Mouse (Mus musculus) frontal cortex, postnatal 14 days (tissue): ENCODE data around the gene Ggn.
A peak's percentile ranks its signal among the peaks of the same experiment; 100 is the strongest.
"Not testable (repeated sequence)": the region's sequence is repeated elsewhere in the genome, so short reads cannot be mapped to it uniquely, and the experiment has no call there.

Experiments
- DNase-seq, 2 experiments: peaks; one replicate each; pipeline ENCODE4 v3.0.0; 2022; ENCODE audit warnings: low spot score in 2 of 2

Gene Ggn

GRCm38 (mm10) chr7:29158264-29158663, 11.7 kb upstream of the Ggn start:
- DNase-seq: no peak

DNA sequence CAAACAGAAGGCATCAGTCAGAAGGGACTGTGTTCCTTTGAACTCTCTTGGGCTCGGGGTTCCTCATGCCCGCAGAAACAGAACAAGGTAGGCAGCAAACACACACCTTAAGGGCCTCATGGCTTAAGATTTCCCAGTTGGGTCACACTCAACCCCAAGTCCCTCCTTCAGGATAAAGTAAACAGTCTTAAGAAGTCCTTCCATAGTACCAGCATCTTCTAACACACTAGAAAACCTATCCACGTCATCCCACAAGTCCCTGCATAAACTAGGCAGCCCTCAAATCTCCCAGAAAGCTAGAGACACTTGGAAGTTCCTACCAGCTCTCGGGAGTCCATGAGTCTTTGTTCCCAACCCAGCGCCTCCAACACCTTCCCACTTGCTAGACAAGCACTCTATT, 7.7 kb upstream of the Ggn start:
- no peak for DNase-seq

DNA sequence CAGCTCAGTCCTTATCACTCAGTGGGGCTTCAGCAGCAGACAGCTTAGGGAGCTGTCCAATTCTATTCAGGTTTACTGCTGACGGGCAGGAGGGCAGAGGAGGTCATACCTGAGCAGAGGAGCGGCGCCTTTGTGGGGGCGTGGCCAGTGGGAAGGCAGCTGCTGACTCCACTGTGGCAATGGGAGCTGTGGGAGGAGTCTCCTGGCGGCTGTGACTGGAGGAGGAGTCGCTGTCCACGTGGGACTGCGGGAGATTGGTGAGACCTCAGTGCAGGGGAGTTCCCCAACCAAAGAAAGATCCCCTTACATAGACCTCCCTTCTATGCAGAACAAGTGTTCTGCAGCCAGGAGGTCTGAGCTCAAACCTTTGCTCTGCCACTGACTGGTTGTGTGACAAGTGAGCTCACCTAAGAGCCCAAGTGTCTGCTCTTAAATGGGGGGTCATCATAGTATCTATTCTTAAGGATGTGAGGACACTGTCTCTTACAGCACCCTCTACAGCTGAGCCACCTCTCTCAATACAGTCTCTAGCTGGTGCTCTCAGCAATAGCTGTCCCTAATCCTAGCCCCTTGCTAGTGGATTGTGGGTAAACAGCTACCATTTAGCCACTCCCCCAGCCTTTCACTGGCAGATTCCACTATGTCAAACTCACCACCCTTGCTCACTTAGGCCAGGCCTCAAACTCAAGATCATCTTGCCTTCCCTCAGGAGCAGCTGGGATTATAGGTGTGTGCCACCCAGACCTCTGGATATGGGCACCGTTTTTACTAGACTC, 7.1 kb upstream of the Ggn start:
- no peak for DNase-seq

GRCm38 (mm10) chr7:29167656-29168055, 2.4 kb upstream of the Ggn start:
- no peak for DNase-seq

DNA sequence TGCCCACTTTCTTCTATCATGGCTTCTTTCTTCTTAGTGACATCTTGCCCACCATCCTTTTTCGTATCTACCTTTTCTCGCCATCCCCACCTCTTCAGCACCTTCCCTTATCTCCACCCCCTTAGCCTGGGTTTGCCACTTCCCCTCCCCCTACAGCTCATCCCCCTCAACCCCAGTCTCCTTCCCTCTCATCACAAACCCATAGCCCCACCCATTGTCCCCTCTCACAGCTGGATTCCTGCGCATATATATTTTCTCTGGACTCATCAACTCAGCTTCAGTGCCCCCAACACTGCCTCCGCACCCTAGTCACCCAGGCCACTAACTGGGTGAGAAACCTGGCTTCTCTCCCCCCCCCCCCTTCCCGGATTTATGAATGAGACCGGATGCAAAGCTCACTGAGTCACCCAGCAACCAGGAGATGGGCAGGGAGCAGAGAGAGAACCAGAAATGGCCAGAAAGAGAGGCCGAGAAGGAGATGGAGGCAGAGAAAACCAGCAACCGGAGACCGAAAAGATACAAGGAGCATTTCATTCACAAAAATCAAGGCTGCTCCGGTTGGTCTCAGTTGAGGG, 1.8 kb upstream of the Ggn start:
- no peak for DNase-seq

- peak in 1 of 2 experiments; percentile 44 for DNase-seq
Measured at GRCm38 (mm10) chr7:29168791-29169230, 1.2 kb upstream of the Ggn start.

DNA sequence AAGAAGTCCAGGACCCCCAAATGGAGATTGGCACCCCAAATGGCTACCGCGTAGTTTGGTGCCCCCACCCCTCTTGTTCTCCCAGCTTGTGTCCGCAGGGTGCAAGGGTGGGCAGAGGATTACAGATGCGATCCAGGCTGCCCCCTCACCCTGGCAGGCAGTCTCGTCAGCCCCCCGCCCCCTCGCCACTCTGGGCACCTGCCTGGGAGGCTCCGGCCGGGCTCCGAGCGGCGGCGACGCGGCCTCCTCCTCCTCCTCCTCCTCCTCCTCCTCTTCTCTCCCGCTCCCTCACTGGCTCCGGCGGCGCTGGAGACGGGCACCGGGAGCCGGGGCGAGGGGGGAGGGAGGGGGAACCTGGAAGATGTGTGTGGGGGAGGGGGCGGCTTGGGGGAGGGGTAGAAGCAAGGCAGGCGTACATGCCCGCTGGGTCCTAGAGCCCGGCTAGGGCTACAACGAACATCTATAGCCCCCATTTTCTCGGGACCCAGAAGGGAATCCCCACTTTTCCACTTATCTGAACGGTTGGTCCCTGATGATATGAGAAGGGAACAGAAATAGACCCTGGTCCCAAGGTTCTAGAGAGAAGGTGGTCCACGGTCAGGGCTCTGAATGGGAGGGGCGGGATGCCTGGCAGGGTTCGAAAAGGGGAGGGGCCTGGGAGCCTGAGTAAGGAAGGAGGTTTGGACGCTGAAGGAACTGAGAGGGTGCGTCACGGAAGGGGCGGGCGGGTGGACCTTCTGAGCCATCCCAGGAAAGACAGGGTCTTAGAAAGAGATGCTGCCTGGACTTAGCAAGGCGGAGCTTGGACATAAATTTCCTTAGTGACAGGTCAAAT, 562 bp upstream of the Ggn start:
- peak; percentile 81 to 82 for DNase-seq

GRCm38 (mm10) chr7:29170755-29171561, 948 bp downstream of the Ggn start:
- no peak for DNase-seq

DNA sequence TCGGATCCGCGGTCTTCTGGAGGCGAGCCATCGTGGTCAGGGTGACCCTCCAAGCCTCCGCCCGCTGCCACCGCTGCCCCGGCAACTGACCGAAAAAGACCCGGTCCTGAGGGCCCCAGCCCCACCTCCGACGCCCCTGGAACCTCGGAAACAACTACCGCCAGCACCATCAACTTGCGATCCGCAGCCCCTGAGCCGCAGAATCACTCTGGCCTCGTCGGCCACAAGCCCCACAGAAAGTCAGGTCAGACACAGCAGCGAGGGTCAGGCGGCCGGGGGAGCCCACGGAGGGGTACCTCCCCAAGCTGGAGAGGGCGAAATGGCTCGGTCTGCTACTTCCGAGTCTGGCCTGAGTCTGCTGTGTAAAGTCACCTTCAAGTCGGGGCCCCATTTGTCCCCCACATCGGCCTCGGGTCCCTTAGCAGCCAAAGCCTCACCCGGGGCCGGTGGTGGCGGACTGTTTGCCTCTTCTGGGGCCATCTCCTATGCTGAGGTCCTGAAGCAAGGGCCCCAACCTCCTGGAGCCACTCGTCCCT, 1.6 kb downstream of the Ggn start:
- no peak for DNase-seq

GRCm38 (mm10) chr7:29172390-29173016, 2.5 kb downstream of the Ggn start:
- no peak for DNase-seq

GRCm38 (mm10) chr7:29178106-29178505, 8.1 kb downstream of the Ggn start:
- no peak for DNase-seq

- no peak for DNase-seq
Measured at GRCm38 (mm10) chr7:29179323-29179722, 9.3 kb downstream of the Ggn start.

GRCm38 (mm10) chr7:29180077-29180853, 10.3 kb downstream of the Ggn start, which contains the start of gene Psmd8:
Gene Psmd8 (minus strand): TSS chr7:29180701.
- peak; percentile 93 to 94 for DNase-seq

GRCm38 (mm10) chr7:29180854-29181236, 10.8 kb downstream of the Ggn start:
- DNase-seq: no peak

DNA sequence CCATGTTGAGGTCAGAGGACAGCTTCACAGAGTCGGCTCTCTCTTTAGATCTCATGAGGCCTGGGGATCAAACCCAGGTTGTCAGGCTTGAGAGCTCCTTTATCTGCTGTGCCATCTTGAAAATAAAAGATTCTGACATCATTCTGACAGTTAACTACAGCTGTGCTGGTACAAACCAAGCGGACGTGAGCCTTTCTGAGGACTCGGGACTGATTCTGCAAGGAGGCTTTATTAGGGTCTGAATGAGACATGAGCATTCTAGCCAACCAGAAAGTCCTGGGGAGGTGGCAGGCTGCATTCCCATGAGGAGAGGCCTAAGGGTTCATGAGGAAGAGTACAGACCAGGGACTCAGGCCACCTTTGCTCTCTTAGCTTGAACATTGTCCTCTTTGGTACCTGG, 11.3 kb downstream of the Ggn start:
- DNase-seq: not testable (repeated sequence)

DNA sequence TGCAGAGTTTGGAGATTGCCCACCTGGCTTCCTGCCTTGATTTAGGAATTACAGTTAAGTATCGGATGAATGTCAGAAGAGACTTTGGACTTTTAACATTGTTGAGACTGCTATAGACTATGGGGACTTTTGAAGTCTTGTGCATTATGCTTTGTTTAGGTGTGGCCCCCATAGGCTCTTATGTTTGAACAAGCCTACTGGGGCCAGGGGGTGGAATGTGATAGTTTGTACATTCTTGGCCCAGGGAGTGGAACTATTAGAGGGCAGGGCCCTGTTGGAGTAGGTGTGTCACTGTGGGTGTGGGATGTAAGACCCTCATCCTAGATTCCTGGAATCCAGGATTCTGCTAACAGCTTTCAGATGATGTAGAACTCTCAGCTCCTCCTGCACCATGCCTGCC, 24.2 kb downstream of the Ggn start:
- DNase-seq: not testable (repeated sequence)

DNA sequence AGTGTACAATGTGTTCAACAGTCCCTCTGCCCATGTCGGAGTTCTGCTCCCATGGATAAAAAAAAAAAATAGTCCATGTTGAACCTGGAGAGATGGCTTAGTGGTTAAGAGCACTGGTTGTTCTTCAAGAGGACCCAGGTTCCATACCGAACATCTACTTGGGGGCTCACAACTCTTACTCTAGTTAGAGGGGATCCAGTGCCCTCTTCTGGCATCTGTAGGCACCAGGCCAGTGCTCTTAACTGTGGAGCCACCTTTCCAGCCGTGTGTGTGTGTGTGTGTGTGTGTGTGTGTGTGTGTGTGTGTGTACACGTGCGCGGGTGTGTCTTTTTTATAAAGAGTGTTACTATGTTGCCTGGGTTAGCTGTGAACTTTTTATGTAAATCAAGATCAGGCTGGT, 32.6 kb downstream of the Ggn start:
- no peak for DNase-seq

GRCm38 (mm10) chr7:29211013-29211412, 41.0 kb downstream of the Ggn start:
- DNase-seq: not testable (repeated sequence)

DNA sequence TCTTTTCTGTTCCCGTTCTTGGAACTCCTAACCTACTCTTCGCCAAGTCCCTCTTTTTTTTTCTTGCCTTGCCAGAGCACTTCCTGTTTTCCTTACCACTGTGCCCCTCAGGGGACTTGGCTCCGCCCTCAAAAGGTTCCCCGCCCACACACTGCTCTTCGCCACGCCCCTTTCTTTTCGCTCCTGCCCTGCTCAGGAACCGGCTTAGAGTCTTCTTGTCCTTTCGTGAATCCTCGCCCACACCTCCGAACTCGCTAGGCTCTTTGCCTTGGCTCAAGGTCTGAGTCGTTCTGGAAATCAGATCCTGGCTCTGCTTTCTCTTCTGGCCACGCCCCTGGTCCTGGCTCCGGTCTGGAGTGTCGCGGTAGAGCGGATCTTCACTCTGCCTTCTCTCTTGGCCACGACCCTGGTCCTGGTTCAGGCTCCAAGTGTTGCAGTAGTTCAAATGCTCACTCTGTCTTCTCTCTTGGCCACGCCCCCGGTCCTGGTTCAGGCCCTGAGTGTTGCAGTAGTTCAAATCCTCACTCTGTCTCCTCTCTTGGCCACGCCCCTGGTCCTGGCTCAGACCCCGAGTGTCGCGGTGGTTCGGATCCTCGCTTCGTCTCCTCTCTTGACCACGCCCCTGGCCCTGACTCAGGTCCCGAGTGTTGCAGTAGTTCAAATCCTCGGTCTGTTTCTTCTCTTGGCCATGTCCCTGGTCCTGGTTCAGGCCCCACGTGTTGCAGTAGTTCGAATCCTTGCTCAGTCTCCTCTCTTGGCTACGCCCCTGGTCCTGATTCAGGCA, 41.6 kb downstream of the Ggn start:
- DNase-seq: peak; percentile 64 to 71
